ENCODE assay signal across 9 mouse cellular contexts in genomic region chr2:38691542-38691941, GRCm38 (mm10). TPM values are rescaled to one million over a fixed set of nuclear protein-coding genes. Genes with fewer than 3 reads are reported as not detected.
DNase-seq lines count a peak whose midpoint lies in the region; ATAC-seq lines count a peak whose summit lies in the region.
"Had no signal": no experiment of that assay in that cellular context is flagged by ENCODE, and none has a peak within 500 bp of the region (broad histone marks: within the 10 kb centered on the region; RNA-seq: fewer than 3 reads in every experiment).

No protein-coding gene starts in this region.

- peaks cover 4% of the 10 kb centered on the region; the same call in 1 of the 2 replicates for H3K27me3 ChIP-seq in intestine, embryonic 14.5 days (replicated peaks; ENCODE audit: control insufficient read depth, insufficient read depth, low read length)
- H3K27me3 ChIP-seq in intestine, embryonic 16.5 days (replicated peaks; ENCODE audit: control insufficient read depth, insufficient read depth, low read length), result peaks cover 3% of the 10 kb centered on the region; the same call in 1 of the 2 replicates
- no peaks in the 10 kb centered on the region for H3K27me3 ChIP-seq in limb, embryonic 11.5 days (ENCODE audit: control insufficient read depth, insufficient read depth, low read length)

- peak; percentile 74 for DNase-seq in intestine, embryonic 14.5 days (ENCODE audit: low spot score)
- DNase-seq in 416B (ENCODE audit: low read depth), result peak; percentile 39
- DNase-seq in NIH3T3 (ENCODE audit: low read depth), result peak; percentile 40
- peak; percentile 72 for DNase-seq in embryo, embryonic 10 days (ENCODE audit: low spot score)
- DNase-seq in limb, embryonic 11.5 days (ENCODE audit: low spot score), result peak; percentile 83
- peak; percentile 54 for DNase-seq in thymus, postnatal 0 days (ENCODE audit: low spot score)

- no peaks in the 10 kb centered on the region for H3K36me3 ChIP-seq in intestine, embryonic 14.5 days (ENCODE audit: control insufficient read depth, insufficient read depth, low read length)
- no peaks in the 10 kb centered on the region for H3K36me3 ChIP-seq in intestine, embryonic 16.5 days (ENCODE audit: control insufficient read depth, insufficient read depth, low read length)
- H3K36me3 ChIP-seq in limb, embryonic 11.5 days (ENCODE audit: control insufficient read depth, insufficient read depth, low read length), result no peaks in the 10 kb centered on the region
- H3K36me3 ChIP-seq: embryonic facial prominence, embryonic 12.5 days had no signal

- H3K4me2 ChIP-seq in intestine, embryonic 14.5 days (ENCODE audit: low read length), result no peak overlapping the region
- no peak overlapping the region for H3K4me2 ChIP-seq in intestine, embryonic 16.5 days (ENCODE audit: low read depth, low read length)
- no peak overlapping the region for H3K4me2 ChIP-seq in limb, embryonic 11.5 days (ENCODE audit: low read depth, severe bottlenecking)
- H3K4me2 ChIP-seq: embryonic facial prominence, embryonic 12.5 days had no signal

- no peaks in the 10 kb centered on the region; the same call in 1 of the 2 replicates for H3K4me1 ChIP-seq in intestine, embryonic 14.5 days (replicated peaks; ENCODE audit: control insufficient read depth, insufficient read depth, low read length)
- no peaks in the 10 kb centered on the region for H3K4me1 ChIP-seq in intestine, embryonic 16.5 days (ENCODE audit: control insufficient read depth, insufficient read depth, low read length)
- 0 out of 2 replicates have a peak, but pooled peaks cover 3% of the 10 kb centered on the region for H3K4me1 ChIP-seq in limb, embryonic 11.5 days (ENCODE audit: control insufficient read depth, insufficient read depth, low read length)

- no peaks in the 10 kb centered on the region for H3K9me3 ChIP-seq in intestine, embryonic 14.5 days (ENCODE audit: control insufficient read depth, low read length)
- no peaks in the 10 kb centered on the region for H3K9me3 ChIP-seq in intestine, embryonic 16.5 days (ENCODE audit: control insufficient read depth, low read length)
- H3K9me3 ChIP-seq in limb, embryonic 11.5 days (ENCODE audit: control insufficient read depth, low read length), result no peaks in the 10 kb centered on the region
- H3K9me3 ChIP-seq: embryonic facial prominence, embryonic 12.5 days had no signal

- 9% methylated on average over 8 of the region's 8 CpGs for WGBS in intestine, embryonic 14.5 days
- WGBS in intestine, embryonic 16.5 days, result 16% methylated on average over 8 of the region's 8 CpGs
- 14% methylated on average over 8 of the region's 8 CpGs for WGBS in limb, embryonic 11.5 days

- H3K27ac ChIP-seq in intestine, embryonic 14.5 days (ENCODE audit: low read depth), result no peak overlapping the region
- H3K27ac ChIP-seq in intestine, embryonic 16.5 days (ENCODE audit: low read length), result no peak overlapping the region
- no peak overlapping the region for H3K27ac ChIP-seq in limb, embryonic 11.5 days (replicated peaks; ENCODE audit: low read depth, low read length)
- H3K27ac ChIP-seq: embryonic facial prominence, embryonic 12.5 days had no signal

- no peak overlapping the region for H3K9ac ChIP-seq in intestine, embryonic 14.5 days (ENCODE audit: low read length)
- no peak overlapping the region for H3K9ac ChIP-seq in intestine, embryonic 16.5 days (ENCODE audit: low read depth, low read length)
- no peak overlapping the region for H3K9ac ChIP-seq in limb, embryonic 11.5 days (ENCODE audit: low read length)
- H3K9ac ChIP-seq: embryonic facial prominence, embryonic 12.5 days had no signal

- peak; percentile 33; the same call in 1 of the 2 replicates for ATAC-seq in intestine, embryonic 14.5 days (replicated peaks; ENCODE audit: low FRiP score, low TSS enrichment, low read depth)
- ATAC-seq in intestine, embryonic 16.5 days, result no peak
- no peak for ATAC-seq in limb, embryonic 11.5 days (ENCODE audit: insufficient number of reproducible peaks, low FRiP score, low TSS enrichment, low read depth)
- ATAC-seq in megakaryocyte-erythroid progenitor cell, adult 5-6 weeks (replicated peaks; ENCODE audit: low FRiP score, low TSS enrichment, poor library complexity, severe bottlenecking), result no peak

- no peak overlapping the region for H3K4me3 ChIP-seq in intestine, embryonic 14.5 days (ENCODE audit: low read depth, low read length)
- no peak overlapping the region for H3K4me3 ChIP-seq in intestine, embryonic 16.5 days (ENCODE audit: low read length)
- H3K4me3 ChIP-seq in limb, embryonic 11.5 days (ENCODE audit: low read depth, low read length), result no peak overlapping the region
- H3K4me3 ChIP-seq: embryonic facial prominence, embryonic 12.5 days had no signal

RNA-seq across cellular contexts. Expression of gene Nr5a1, which starts 22.8 kb away (rescaled TPM):
- polyA plus RNA-seq in intestine, embryonic 14.5 days (2014; fragmentation: Nextera tagmentation; extraction: Ambion mirVana), result 0.09 and 0.12 TPM in 2 replicates
- polyA plus RNA-seq in intestine, embryonic 16.5 days (2015; fragmentation: Nextera tagmentation; extraction: Ambion mirVana), result 0.11 and 1.3 TPM in 2 replicates
- polyA plus RNA-seq in limb, embryonic 11.5 days (2014; fragmentation: Nextera tagmentation; extraction: Ambion mirVana), result 0.16 TPM in 1 of 2 replicates, not detected in the other
- 0.04 TPM in 1 of 2 replicates, not detected in the other for polyA plus RNA-seq in thymus, postnatal 0 days (2015; fragmentation: Nextera tagmentation; extraction: Ambion mirVana)
- total RNA-seq in megakaryocyte-erythroid progenitor cell, adult 5-6 weeks (2014; fragmentation: Nextera tagmentation), result not detected in 2 replicates
- not detected in 2 replicates for total RNA-seq in megakaryocyte-erythroid progenitor cell, adult 5-6 weeks (2017)

RNA-seq across cellular contexts. Expression of gene Psmb7, which starts 47.7 kb away (rescaled TPM):
- polyA plus RNA-seq in intestine, embryonic 14.5 days (2014; fragmentation: Nextera tagmentation; extraction: Ambion mirVana), result 247 and 252 TPM in 2 replicates
- 214 and 234 TPM in 2 replicates for polyA plus RNA-seq in intestine, embryonic 16.5 days (2015; fragmentation: Nextera tagmentation; extraction: Ambion mirVana)
- polyA plus RNA-seq in limb, embryonic 11.5 days (2014; fragmentation: Nextera tagmentation; extraction: Ambion mirVana), result 352 and 366 TPM in 2 replicates
- 272 and 279 TPM in 2 replicates for polyA plus RNA-seq in thymus, postnatal 0 days (2015; fragmentation: Nextera tagmentation; extraction: Ambion mirVana)
- 185 and 224 TPM in 2 replicates for total RNA-seq in megakaryocyte-erythroid progenitor cell, adult 5-6 weeks (2014; fragmentation: Nextera tagmentation)
- total RNA-seq in megakaryocyte-erythroid progenitor cell, adult 5-6 weeks (2017), result 385 and 429 TPM in 2 replicates
